Mouse (Mus musculus) Muller cell, postnatal 12 days (primary cell): ENCODE measurements around the gene Dpp6.
A peak's percentile ranks its signal among the peaks of the same experiment; 100 is the strongest.

Experiments used
- DNase-seq: peaks from one replicate; pipeline ENCODE4 v3.0.0-alpha.2; 2015; ENCODE audit errors: inconsistent ontology term

Gene Dpp6

DNA sequence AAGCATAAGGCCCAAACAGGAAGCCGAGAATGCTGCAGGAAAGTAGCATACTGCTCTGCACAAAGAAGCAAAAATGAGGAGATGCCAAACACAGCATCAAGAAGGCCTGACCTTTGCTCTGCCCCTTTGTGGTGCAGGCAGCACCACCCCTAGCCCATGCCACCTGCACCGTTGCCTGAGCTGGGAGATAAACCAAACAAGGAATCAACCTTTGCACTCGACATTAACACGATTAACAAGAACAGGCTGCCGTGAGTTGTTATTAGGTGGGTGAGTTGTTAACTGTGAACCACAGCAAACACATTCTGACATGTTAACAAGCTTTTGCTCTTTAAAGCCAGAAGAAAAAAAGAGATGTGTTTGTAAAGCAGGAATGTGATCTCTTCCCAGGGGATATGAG is 239.4 kb downstream of the Dpp6 start:
- no peak for DNase-seq

DNA sequence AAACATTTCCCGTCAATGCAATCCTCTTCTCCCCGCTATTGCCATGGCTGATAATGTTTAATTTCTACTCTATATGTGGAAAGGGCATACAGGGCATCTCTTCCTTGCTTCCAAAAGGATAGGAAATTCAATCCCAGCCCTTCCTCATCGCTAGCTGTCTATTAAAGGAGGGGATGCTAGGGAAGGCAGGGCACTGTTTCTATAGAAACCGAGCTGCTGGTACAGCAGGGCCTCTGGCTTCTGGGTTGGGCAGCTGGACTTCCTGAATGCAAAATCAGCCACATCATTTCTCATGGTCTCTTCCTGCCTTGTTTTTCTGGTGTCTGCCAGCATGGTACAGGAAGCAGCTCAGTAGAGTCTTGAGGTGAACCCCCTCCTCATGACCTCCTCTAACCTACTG is 243.1 kb downstream of the Dpp6 start:
- DNase-seq, result no peak

DNA sequence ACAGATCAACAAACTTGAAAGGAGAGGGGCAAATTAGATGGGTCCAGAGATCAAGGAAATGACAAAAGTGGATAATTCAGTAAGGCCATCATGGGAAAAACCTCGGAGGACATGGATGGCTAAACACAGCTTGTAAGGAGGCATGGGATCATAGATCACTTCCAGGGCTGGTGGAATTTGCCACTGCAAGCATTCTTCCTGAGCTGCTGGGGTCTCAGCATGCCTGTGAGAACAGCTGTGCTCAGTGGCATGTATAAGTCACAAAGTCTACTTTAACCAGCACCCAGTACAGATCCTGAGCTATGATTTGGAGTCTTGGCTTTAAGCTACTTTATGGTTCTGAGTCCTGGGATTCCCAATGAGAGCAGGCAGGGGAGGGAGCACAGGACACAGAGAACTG is 246.9 kb downstream of the Dpp6 start:
- no peak for DNase-seq

DNA sequence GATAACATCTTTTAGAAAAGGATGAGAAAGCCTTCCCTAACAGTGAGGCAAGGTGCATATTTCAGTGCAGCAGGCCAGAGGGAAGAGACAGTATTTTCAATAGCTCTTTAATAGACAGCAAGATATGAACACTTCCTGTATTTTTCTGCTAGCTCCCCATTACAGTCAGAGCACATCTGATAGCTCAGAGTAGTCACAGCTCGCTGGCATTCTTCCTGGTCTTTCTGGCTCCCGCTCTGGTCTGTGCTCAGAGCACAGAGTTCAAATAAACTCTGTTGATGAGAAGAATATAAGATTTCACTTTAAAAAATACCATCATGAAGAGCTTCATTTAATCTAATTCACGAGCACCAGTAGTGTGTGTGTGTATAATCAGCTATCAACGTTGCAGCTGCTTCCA is 249.8 kb downstream of the Dpp6 start:
- no peak for DNase-seq

DNA sequence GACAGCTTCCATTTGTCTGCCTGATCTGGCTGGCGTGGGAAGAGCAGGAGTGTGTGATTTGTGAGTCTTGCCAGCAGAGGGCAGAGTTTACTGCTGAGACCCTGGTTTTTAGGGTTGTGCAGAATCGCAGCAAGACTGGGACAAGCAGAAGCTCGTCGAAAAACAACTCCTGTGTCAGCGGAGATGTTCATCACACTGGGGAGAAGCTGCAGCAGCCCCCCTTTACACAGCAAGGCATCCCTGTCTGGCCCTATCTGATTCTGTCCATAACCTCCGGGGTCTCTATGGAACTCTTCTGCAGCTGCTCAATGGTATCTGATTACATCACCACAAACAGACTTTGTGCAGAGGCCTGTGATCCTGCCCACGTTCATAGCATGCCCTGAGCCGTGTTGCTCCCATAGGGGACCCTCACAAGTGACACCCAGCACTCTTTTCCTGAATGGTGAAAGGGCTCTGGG is 258.2 kb downstream of the Dpp6 start:
- peak; percentile 35 for DNase-seq

DNA sequence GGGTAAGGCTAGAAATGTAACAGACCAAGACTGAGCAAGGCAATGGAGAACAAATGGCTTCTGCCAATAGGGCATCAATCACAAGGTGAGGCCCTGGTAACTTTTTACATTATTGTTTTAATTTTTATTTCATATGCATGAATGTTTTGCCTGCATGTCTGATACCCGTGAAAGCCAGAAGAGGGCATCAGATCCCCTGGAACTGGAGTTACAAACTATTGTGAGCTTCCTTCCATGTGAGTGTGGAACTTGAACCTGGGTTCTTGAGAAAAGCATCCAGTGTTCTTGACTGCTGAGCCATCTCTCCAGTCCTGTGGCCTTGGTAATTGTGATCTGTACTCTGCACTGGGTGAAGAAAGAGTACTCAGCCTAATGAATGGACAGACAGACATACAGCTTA is 259.0 kb downstream of the Dpp6 start:
- no peak for DNase-seq

DNA sequence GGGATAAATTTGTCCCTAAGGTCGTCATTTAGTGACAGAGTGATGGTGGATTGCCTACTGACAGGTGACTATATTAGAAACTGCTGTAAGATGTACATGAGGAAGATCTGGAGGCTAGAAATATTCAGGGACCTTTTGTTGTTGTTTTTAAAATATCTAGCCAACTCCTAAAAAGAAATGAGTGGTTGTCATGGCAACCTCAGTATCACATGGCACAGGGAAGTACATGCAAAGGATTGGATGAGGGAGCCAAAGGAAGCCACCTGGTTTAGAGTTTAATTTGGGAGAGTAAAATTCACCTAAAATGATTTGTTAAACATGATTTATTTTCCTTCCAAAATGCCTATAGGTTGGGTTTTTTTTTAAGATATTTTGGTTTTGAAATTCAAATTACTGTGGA is 260.8 kb downstream of the Dpp6 start:
- no peak for DNase-seq

DNA sequence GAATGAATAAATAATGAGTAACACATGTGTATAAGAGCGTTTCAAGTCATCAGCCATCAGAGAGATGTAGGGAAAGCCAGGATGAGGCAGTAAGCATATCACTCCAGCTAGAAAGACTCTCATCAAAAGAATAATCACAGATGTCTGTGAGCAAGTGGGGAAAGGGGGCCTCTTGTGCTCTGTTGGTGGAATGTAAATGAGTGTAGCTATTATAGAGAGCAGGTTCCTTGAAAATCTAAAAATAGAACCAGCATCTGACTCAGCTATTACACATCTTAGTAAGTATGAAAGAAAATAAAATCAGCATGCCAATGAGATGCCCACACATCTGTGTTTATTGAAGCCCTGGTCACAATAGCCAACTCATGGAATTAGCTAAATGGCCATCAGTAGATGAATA is 264.3 kb downstream of the Dpp6 start:
- DNase-seq, result peak; percentile 48

DNA sequence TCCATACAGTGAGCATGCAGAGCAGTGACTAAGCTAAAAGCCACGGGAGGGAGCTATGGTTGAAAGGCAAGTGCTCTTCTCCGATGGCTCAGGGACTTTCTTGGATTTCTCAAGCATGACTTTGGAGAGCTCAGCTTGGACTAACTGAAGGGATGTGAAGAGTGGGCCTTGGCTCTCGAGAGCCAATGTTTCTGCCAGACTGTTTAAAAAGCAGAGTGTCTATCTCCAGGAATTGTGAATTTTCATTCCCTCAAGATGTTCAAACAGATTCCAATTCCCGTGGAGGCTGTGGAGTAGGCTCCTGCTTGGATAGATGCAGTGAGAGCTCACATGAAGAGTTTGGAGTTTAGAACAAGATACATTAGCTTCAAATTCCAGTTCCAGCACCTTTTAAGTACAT is 266.8 kb downstream of the Dpp6 start:
- DNase-seq, result no peak

DNA sequence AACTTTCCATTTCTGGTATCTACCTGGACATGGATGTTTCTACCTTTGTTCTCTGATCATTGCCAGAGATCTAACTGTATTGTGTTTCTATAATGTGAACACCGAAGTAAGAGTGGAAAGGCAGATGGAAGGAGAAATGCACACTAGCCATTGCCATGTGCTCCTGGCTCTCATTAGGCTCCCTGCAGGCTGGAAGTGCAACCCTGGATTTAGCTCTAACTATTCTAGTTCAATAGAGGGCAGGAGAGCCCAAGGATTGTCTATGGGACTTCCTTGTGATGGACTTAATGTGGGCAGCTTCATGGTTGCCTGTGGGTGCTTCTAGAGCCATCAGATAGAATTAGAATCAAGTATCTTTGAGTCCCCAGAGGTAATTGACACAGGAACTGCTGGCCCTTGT is 291.2 kb downstream of the Dpp6 start:
- DNase-seq, result no peak

DNA sequence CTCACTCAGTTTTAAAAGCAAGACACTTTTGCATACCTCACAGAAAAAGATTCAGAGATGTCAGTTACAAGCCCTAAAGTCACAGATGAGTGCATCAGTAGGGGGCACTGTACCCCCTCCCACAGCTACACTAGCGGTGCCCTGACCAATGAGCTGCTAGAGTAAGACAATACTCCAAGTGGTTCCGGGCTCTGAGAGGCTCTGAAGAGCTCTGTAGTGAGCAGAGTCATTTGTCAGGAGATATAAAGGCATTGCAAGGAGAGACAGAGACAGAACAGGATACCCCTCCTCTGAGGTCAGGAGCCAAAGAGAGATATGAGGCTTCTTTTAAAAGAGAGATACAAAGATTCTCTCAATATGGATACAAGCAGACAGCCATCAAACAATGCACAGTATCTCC is 305.5 kb downstream of the Dpp6 start:
- DNase-seq, result no peak

DNA sequence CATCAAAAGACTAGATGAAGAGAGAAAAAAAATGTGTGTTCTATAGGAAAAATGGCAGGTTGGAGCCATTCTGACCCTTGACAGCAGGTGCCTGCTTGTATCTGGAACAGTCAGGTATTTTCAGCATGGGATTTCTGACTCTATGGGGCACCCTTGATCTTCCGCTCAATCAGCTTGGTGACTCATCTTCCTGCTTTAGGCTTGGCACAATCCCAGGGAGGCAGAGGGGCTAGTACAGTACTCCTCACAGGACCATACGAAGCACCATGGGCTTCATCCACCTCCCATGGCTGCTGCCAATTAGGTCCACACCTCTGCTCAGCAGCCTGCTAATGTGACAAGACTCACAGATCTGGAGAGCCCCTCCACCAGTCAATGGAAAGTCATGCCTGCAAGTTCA is 305.9 kb downstream of the Dpp6 start:
- no peak for DNase-seq

DNA sequence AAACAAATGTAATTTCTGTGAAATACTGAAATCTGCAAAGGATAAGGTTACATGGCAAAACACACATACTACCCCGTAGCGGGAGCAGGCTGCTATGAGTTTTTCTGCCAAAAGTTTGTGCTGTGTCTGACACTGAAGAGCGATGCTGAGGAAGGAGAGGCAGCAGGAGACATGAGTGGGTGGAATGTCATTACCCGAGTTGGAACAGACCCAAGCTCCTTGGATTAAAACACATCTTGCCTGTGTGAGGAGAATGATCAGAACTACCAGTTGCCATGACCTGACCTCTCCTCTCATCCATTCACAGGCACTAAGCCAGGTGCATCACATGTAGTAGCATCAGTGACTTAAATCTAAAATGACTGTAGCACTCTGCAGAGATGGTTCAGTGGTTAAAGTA is 309.0 kb downstream of the Dpp6 start:
- no peak for DNase-seq

DNA sequence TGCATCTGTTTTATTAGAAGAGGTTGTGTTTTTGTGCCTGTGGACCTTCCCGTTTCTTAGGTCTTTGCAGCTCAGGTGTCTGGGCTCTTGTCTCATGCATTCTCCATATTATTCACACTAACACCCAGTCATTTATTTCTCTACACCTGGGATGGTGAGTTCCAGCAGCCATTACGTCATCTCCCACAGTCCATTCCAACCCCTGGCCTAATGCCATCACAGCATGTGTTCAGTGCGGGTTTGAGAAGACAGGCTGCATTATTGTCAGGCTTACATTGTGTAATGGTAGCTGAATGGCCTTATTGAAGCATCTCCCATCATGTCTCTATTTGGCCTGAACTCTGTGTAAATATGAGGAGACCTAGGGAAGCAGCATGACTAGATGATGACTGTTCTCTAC is 316.2 kb downstream of the Dpp6 start:
- DNase-seq, result peak; percentile 40

DNA sequence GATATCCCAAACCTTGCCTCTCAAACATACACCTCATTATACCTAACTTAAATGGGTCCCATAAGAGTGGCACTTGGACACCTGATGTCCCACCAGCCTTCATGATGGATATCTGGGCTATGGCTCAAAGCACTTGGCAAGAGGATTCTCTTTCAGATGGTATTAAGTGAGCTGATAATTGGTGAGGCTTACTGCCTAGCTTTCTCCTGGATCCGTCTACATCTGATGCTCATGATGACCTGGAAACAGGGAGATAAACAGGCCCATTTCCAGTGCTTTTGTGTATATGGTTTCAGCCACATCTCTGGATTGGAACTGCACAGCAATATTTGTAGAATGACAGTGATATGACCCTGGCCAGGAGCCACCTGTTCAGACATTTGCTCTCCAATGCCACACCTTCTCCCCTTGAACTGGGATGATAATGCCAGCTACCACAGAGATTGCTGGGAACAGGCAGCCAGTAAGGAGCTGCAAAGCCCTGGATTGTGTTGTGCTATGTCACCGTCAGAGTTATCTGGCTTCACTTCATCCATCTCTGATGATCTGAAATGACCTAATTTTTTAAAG is 317.5 kb downstream of the Dpp6 start:
- no peak for DNase-seq

DNA sequence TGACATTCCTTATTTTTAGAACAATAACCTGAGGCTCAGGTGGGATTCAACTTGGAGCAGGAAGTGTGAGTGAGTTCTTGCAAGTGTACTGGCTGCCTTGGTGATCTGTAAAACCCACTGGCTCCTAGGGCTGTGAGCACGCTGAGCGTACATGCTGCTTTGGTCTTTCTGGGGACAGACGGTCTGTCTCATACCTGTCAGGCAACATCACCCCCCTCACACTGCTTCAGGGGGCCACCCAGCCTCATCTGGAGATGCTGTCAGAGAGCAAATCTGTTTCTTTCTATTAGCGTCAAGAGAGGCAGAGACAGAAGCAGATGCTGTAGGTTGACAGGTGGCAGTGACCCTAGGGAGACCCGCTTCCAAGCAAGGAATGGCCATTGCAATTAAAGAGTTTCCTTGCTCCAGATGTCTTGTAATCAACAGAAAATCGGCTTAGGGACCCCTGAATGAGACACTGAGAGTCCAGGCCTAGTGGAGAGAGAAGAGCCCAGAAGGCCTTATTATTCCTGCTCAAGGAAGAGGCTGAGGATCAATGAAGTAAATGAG is 330.5 kb downstream of the Dpp6 start:
- no peak for DNase-seq

DNA sequence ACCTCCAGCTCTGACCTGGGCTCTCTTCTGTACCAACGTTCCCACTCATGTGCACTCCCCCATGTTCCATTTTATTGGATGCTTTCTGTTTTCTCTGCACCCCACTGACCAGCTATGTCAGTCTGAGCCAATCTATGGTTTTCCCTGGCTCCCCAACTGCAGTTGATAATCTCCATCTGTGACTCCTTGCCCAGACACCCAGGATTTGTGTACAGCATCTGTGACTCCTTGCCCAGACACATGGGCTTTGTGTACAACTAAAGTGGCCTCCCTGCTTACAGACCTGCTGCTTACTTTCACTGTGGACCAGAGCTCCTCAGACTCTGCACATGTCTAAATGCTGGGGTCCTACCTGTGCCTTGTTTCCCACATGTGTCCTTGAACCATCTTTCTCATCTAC is 334.0 kb downstream of the Dpp6 start:
- no peak for DNase-seq

DNA sequence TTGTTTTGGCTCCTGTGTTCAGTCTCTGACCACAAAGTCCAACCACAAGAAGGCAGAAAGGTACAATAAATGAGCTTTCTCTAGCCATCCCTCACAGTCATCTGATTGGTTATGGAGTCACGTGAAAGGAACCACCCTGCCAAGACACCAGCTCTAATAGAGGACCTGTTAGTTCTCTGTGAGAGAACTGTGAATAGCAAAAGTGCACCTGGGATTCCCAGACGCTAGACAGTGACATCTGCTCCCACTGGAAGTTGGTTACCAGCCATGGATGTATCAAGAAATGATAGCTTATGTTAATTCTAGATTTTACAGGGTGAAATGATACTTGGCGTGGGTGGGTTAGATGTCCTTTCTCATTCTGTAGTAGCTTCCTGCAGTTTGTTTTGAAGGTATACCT is 338.7 kb downstream of the Dpp6 start:
- no peak for DNase-seq

DNA sequence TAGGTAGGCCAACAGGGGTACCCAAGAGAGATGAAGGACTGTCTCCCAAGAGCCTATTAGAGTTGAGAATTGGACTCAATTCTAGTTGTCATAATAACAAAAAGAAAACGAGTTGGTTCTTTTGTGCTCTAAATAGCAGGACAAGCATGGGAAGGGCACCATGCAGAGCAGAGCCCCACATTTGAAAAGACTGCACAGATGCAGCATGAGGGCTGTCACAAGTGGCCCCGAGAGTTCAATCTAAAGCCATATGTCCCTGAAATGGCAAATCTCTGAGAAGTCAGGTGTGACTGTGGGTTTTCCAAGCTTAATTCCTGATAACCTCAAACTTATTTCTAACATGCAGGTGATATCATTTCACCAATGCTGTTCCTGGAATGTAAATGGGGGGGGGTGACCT is 339.4 kb downstream of the Dpp6 start:
- DNase-seq, result no peak

DNA sequence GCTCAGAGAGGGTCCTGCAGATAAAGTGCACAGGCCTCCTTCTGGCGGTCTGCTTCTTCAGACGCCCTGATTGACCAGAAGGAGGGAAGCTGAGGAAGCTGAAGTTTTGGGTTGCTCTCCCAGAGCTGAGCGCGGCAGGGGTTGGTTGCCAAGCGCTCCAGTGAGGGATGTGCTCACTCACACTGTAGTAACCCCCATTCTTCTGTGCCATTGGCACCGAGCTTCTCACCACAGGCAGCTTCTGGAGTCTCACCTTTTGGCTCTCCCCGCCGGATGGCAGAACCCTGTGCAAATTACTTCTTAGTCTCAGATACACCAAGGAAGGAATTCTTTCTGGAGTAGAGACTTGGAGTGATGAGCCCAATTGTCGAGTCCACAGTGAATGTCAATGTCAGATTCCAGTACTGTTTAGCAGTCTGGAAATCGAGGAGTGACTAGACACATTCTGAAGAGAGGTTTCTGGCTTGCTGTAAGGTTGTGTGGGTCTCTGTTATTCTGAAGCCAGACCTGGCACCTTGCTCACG is 344.2 kb downstream of the Dpp6 start:
- no peak for DNase-seq

DNA sequence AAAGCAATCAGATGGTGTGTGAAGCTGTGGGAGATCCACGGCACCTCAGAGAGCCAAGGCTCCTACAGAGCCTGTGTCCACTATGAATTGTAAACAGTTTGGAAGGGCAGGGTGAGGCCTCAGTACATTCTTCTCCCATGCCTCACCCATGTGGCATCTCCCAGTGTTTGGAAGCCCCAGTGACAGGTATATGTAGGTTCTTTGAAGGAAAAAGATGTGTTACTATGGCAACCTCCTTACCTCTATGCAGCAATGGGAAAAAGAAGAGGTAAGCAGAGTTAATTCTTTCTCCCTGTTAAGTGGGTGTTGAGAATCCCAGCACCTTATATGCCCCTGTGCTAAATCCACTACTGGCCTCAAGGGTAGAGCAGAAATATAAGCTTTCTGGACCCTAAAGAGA is 351.5 kb downstream of the Dpp6 start:
- no peak for DNase-seq

DNA sequence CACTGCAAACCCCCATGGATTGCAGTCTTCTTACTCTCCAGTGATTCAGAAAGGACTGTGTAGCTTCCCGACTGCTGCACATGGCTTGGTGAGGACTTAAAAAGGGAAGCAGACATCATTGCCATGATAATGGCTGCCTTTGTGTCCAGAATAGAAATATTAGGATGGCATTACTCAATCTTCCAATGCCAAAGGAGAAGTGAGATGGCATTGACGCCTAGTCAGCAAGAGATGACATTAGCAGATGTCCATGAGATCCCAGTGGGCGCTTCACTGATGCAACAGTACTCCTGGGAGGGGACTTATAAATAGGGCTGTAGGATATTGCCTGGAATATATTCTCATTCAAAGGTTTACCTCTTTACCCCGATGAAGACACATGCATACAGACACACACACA is 368.0 kb downstream of the Dpp6 start:
- DNase-seq, result no peak

DNA sequence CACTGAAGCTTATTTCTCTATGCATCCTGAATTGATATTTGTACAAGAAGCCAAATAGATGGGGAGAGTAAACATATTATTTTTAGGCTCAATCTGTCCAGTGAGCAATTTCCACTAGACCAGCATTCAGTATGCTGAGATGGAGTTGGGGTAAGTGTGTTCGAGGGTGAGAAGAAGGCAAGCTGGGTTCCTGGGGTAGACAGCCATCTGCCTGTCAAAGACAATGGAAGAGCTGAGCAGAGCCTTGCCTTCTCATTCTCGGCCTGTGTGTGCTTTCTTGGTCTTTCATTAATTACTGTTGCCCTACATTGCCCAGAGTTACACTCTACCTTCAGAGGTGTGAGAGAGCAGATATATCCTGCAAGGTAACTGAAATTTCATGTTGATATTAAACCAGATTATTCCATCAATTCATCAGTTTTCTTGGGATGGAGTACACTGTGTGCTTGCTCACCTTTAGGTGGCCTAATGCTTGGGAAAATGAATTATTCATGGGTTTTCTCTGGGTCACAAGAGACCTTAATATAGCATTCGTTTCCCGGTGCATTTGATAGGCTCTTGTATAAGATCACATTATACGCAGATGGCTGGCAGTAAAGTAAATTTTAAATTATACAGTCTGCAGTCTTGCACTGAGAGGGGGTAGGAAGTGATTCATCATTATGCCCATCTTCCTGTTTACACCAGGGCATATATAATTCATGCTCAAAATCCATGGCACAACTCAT is 374.4 kb downstream of the Dpp6 start:
- DNase-seq, result no peak
